In genomic region chr2:133020173-133020837, GRCm38 (mm10) we compare ENCODE assay signal across 8 mouse cellular contexts.
DNase-seq lines count a peak whose midpoint lies in the region; ATAC-seq and TF ChIP-seq lines count a peak whose summit lies in the region.

No protein-coding gene starts in this region.

- no peak overlapping the region for H3K27ac ChIP-seq in embryonic facial prominence, embryonic 11.5 days (replicated peaks; ENCODE audit: low read depth, low read length)
- H3K27ac ChIP-seq in heart, embryonic 10.5 days, result no peak overlapping the region
- H3K27ac ChIP-seq in liver, embryonic 14.5 days, result no peak overlapping the region
- H3K27ac ChIP-seq in neural tube, embryonic 15.5 days (replicated peaks), result no peak overlapping the region

- no peak for TF ChIP-seq EP300 in liver, embryonic 14.5 days (IDR thresholded peaks at IDR 0.05; ENCODE audit: low read depth)

- peak; percentile 78 for TF ChIP-seq CTCF in liver, embryonic 14.5 days (IDR thresholded peaks at IDR 0.05; ENCODE audit: low read depth)

- WGBS in embryonic facial prominence, embryonic 11.5 days, result 16% methylated on average over 11 of the region's 11 CpGs
- WGBS in heart, embryonic 10.5 days, result 30% methylated on average over 11 of the region's 11 CpGs
- 25% methylated on average over 11 of the region's 11 CpGs for WGBS in liver, embryonic 14.5 days (ENCODE audit: insufficient replicate concordance)
- 25% methylated on average over 11 of the region's 11 CpGs for WGBS in neural tube, embryonic 15.5 days

- H3K9ac ChIP-seq in embryonic facial prominence, embryonic 11.5 days (replicated peaks; ENCODE audit: low read length), result no peak overlapping the region
- H3K9ac ChIP-seq in liver, embryonic 14.5 days (replicated peaks), result no peak overlapping the region
- H3K9ac ChIP-seq in neural tube, embryonic 15.5 days (replicated peaks), result no peak overlapping the region

- peak; percentile 67 for DNase-seq in 416B (ENCODE audit: low read depth)
- peak; percentile 72 for DNase-seq in adrenal gland, postnatal 14 days
- peak; percentile 89 for DNase-seq in embryonic facial prominence, embryonic 11.5 days (ENCODE audit: low spot score)
- DNase-seq in heart, embryonic 10.5 days (ENCODE audit: low spot score), result peak; percentile 83
- peak; percentile 39 to 77 for DNase-seq in kidney, postnatal 25 days
- DNase-seq in liver, embryonic 14.5 days (ENCODE audit: low read depth in 3 of 3, low spot score in 3 of 3), result peak in 2 of 3 experiments; percentile 12 to 13
- peak; percentile 38 for DNase-seq in thymus, postnatal 0 days (ENCODE audit: low spot score)

- no peak overlapping the region for H3K4me3 ChIP-seq in embryonic facial prominence, embryonic 11.5 days (ENCODE audit: low read depth, low read length)
- H3K4me3 ChIP-seq in heart, embryonic 10.5 days, result no peak overlapping the region
- H3K4me3 ChIP-seq in liver, embryonic 14.5 days (ENCODE audit: insufficient read depth in 1 of 2, low read depth in 2 of 2, low read length in 2 of 2), result no peak overlapping the region
- no peak overlapping the region for H3K4me3 ChIP-seq in neural tube, embryonic 15.5 days (replicated peaks)

- H3K4me2 ChIP-seq in embryonic facial prominence, embryonic 11.5 days (ENCODE audit: low read depth, low read length), result no peak overlapping the region
- H3K4me2 ChIP-seq in liver, embryonic 14.5 days (ENCODE audit: low read depth), result no peak overlapping the region
- H3K4me2 ChIP-seq in neural tube, embryonic 15.5 days, result peak overlapping the region; percentile 42

- no peaks in the 10 kb centered on the region for H3K4me1 ChIP-seq in embryonic facial prominence, embryonic 11.5 days (ENCODE audit: control insufficient read depth, insufficient read depth, low read length)
- no peaks in the 10 kb centered on the region; the same call in 1 of the 2 replicates for H3K4me1 ChIP-seq in heart, embryonic 10.5 days
- H3K4me1 ChIP-seq in liver, embryonic 14.5 days (replicated peaks; ENCODE audit: control insufficient read depth in 2 of 2, insufficient read depth in 2 of 2, low read length in 1 of 2), result no peaks in the 10 kb centered on the region
- H3K4me1 ChIP-seq in neural tube, embryonic 15.5 days, result peaks cover 3% of the 10 kb centered on the region; the same call in 1 of the 2 replicates

- no peaks in the 10 kb centered on the region for H3K36me3 ChIP-seq in embryonic facial prominence, embryonic 11.5 days (replicated peaks; ENCODE audit: control insufficient read depth, insufficient read depth, low read depth, low read length)
- H3K36me3 ChIP-seq in heart, embryonic 10.5 days, result no peaks in the 10 kb centered on the region
- no peaks in the 10 kb centered on the region for H3K36me3 ChIP-seq in liver, embryonic 14.5 days (replicated peaks; ENCODE audit: control insufficient read depth, insufficient read depth, low read depth)
- no peaks in the 10 kb centered on the region for H3K36me3 ChIP-seq in neural tube, embryonic 15.5 days

- peak; percentile 65 for ATAC-seq in embryonic facial prominence, embryonic 11.5 days (replicated peaks; ENCODE audit: insufficient number of reproducible peaks, low FRiP score, low TSS enrichment, low read depth)
- no peak for ATAC-seq in liver, embryonic 14.5 days (ENCODE audit: insufficient read depth)
- peak; percentile 84; the same call in 1 of the 2 replicates for ATAC-seq in neural tube, embryonic 15.5 days (ENCODE audit: low FRiP score)

- no peaks in the 10 kb centered on the region for H3K9me3 ChIP-seq in embryonic facial prominence, embryonic 11.5 days (replicated peaks; ENCODE audit: control insufficient read depth, low read length)
- H3K9me3 ChIP-seq in heart, embryonic 10.5 days, result no peaks in the 10 kb centered on the region
- no peaks in the 10 kb centered on the region for H3K9me3 ChIP-seq in liver, embryonic 14.5 days (ENCODE audit: control insufficient read depth, low read length)
- no peaks in the 10 kb centered on the region for H3K9me3 ChIP-seq in neural tube, embryonic 15.5 days (replicated peaks)

- H3K27me3 ChIP-seq in embryonic facial prominence, embryonic 11.5 days (ENCODE audit: control insufficient read depth, insufficient read depth, low read length), result no peaks in the 10 kb centered on the region
- no peaks in the 10 kb centered on the region for H3K27me3 ChIP-seq in heart, embryonic 10.5 days (ENCODE audit: insufficient read depth, poor library complexity, severe bottlenecking)
- H3K27me3 ChIP-seq in liver, embryonic 14.5 days (ENCODE audit: control insufficient read depth, insufficient read depth, low read length), result no peaks in the 10 kb centered on the region
- no peaks in the 10 kb centered on the region for H3K27me3 ChIP-seq in neural tube, embryonic 15.5 days (replicated peaks)

Comparison
In these comparisons a context has a peak if more than half of its experiments do, and no peak if none do; other contexts are left out.
1. DNase-seq: peak in every context shown above with its lines; median percentile 89 in embryonic facial prominence, embryonic 11.5 days; 83 in heart, embryonic 10.5 days; 72 in adrenal gland, postnatal 14 days; 67 in 416B; 58 in kidney, postnatal 25 days; 38 in thymus, postnatal 0 days; 12 in liver, embryonic 14.5 days.